Mouse (Mus musculus) liver, postnatal 0 days (tissue): ENCODE measurements around the gene Rrp36.

ENCODE experiments used
- CTCF ChIP-seq: sonication (generic); IDR thresholded peaks from 2 replicates; pipeline ENCODE4 v1.5.1; 2016; ENCODE audit warnings: antibody characterized with exemption, low read depth
- EP300 ChIP-seq: IDR thresholded peaks from 2 replicates; pipeline ENCODE4 v1.6.1; 2016; ENCODE audit warnings: antibody characterized with exemption, low read depth, mild to moderate bottlenecking

- peak; percentile 41; the same call in 1 of the 2 replicates for TF ChIP-seq EP300
- TF ChIP-seq CTCF = no peak
Measured at GRCm38 (mm10) chr17:46650232-46651031, 23.7 kb downstream of the Rrp36 start, which contains the start of gene Cul7.
